Mouse (Mus musculus): ENCODE measurements around the gene Arhgap18.

GRCm38 (mm10) chr10:26912112-26912797 lies 159.0 kb downstream of the Arhgap18 start:
- TF ChIP-seq POLR2A (IDR thresholded peaks at IDR 0.05; ENCODE audit: insufficient read depth, low read depth, low read length), result no peak
- TF ChIP-seq CTCF (IDR thresholded peaks at IDR 0.05; ENCODE audit: insufficient read depth, low read depth, low read length), result no peak

Data from olfactory bulb, adult 2 months (tissue).